Mouse (Mus musculus) heart, adult 2 months (tissue): ENCODE data around the gene Rims3. TPM values are rescaled to one million over a fixed set of nuclear protein-coding genes. Genes with fewer than 3 reads are reported as not detected.

ENCODE experiments used
- DNase-seq, 2 experiments: peaks; one replicate each; pipeline ENCODE4 v3.0.0; 2021
- H3K27ac ChIP-seq: fragments of 200-600 bp; 2 replicates; pipeline ENCODE4 v1.8.1; 2022
- H3K27me3 ChIP-seq: fragments of 200-500 bp; 2 replicates; pipeline ENCODE4 v1.6.1; 2012; ENCODE audit warnings: mild to moderate bottlenecking, low read length, inconsistent platforms, mixed read lengths; ENCODE audit not compliant: control insufficient read depth, insufficient read depth
- H3K36me3 ChIP-seq: fragments of 200-500 bp; 2 replicates; pipeline ENCODE4 v1.6.1; 2012; ENCODE audit warnings: low read length, inconsistent platforms; ENCODE audit not compliant: control insufficient read depth, insufficient read depth
- H3K4me1 ChIP-seq: fragments of 200-500 bp; 2 replicates; pipeline ENCODE4 v1.6.1; 2011; ENCODE audit warnings: low read length; ENCODE audit not compliant: control insufficient read depth, insufficient read depth
- H3K4me3 ChIP-seq: fragments of 200-600 bp; 2 replicates; pipeline ENCODE4 v1.8.1; 2022
- H3K79me2 ChIP-seq: fragments of 200-500 bp; replicated peaks from 2 replicates; pipeline ENCODE4 v1.6.1; 2012; ENCODE audit warnings: mild to moderate bottlenecking, inconsistent platforms, low read length, moderate library complexity, mixed read lengths; ENCODE audit not compliant: control insufficient read depth, insufficient read depth
- H3K9ac ChIP-seq: fragments of 200-500 bp; 2 replicates; pipeline ENCODE4 v1.6.1; 2012; ENCODE audit warnings: low read depth, mild to moderate bottlenecking, control low read depth, inconsistent platforms, low read length, mixed read lengths
- CTCF ChIP-seq: fragments of 200-600 bp; IDR thresholded peaks from 2 replicates; pipeline ENCODE4 v1.8.1; 2022; ENCODE audit warnings: antibody characterized with exemption, mild to moderate bottlenecking, moderate library complexity
- EP300 ChIP-seq: fragments of 200-500 bp; IDR thresholded peaks from 2 replicates; pipeline ENCODE4 v1.6.1; 2011; ENCODE audit warnings: low read depth, low read length, control low read depth; ENCODE audit not compliant: insufficient read depth
- POLR2A ChIP-seq: fragments of 200-500 bp; IDR thresholded peaks from 2 replicates; pipeline ENCODE4 v1.6.1; 2011; ENCODE audit warnings: mild to moderate bottlenecking, low read depth, low read length, control low read depth; ENCODE audit not compliant: insufficient read depth
- WGBS: fragments of 180-500 bp; shearing (Covaris S2); methylation state at CpG from one replicate; pipeline ENCODE4 v1.1.7; 2018; 5-methylcytosine and 5-hydroxymethylcytosine counted together
- intact Hi-C: fragments of 180-260 bp; cut with DNase I; formaldehyde crosslinking; loops from one replicate; pipeline ENCODE4 v1.15.1; 2025
- polyA plus RNA-seq: library from polyadenylated mRNA; depleted of rRNA; stranded (reverse); fragments of >200 nt; gene quantifications from 2 replicates; pipeline ENCODE4 v1.2.3, GENCODE M21; 2012
- total RNA-seq, 2 experiments: library from RNA; stranded (reverse); gene quantifications; 2 replicates each; pipeline ENCODE4 v1.2.3; 2021

Gene Rims3
- total and polyA plus RNA-seq, 3 experiments: 0.05 to 0.12 (median 0.05) TPM

- no peaks in the 10 kb centered on the region for H3K27me3 ChIP-seq
- DNase-seq: no peak
- H3K4me3 ChIP-seq: no peak overlapping the region
- 28% methylated on average over 13 of the region's 13 CpGs for WGBS
- TF ChIP-seq POLR2A (no peak), EP300 (no peak), CTCF (no peak)
- no peak overlapping the region for H3K9ac ChIP-seq
- H3K79me2 ChIP-seq: no peaks in the 10 kb centered on the region
- intact Hi-C loops: loop anchor here (2.0 to 5.0 kb wide), 3 partner anchors 35 to 298 kb away; partner anchors contain the start of gene Gm8439
- H3K27ac ChIP-seq: no peak overlapping the region
- H3K36me3 ChIP-seq: no peaks in the 10 kb centered on the region
- peaks cover 1% of the 10 kb centered on the region for H3K4me1 ChIP-seq
These were observed 30.8 kb downstream of the Rims3 start for GRCm38 (mm10) chr4:120885208-120886120.

GRCm38 (mm10) chr4:120886131-120886530, 31.5 kb downstream of the Rims3 start:
- no peak for TF ChIP-seq EP300
- TF ChIP-seq CTCF: no peak
- TF ChIP-seq POLR2A: no peak
- H3K9ac ChIP-seq: no peak overlapping the region
- no peak overlapping the region for H3K27ac ChIP-seq
- DNase-seq: no peak
- no peaks in the 10 kb centered on the region for H3K27me3 ChIP-seq
- peaks cover 1% of the 10 kb centered on the region for H3K4me1 ChIP-seq
- intact Hi-C loops: loop anchor here (2.0 to 5.0 kb wide), 3 partner anchors 35 to 299 kb away; partner anchors contain the start of gene Gm8439
- H3K36me3 ChIP-seq: no peaks in the 10 kb centered on the region
- no peaks in the 10 kb centered on the region for H3K79me2 ChIP-seq
- H3K4me3 ChIP-seq: no peak overlapping the region
- WGBS: 13% methylated on average over 4 of the region's 4 CpGs

GRCm38 (mm10) chr4:120886811-120887210, 32.2 kb downstream of the Rims3 start:
- Histone ChIP-seq H3K4me1 (peaks cover 1% of the 10 kb centered on the region), H3K4me3 (no peak overlapping the region), H3K36me3 (no peaks in the 10 kb centered on the region), H3K79me2 (no peaks in the 10 kb centered on the region), H3K27me3 (no peaks in the 10 kb centered on the region), H3K27ac (no peak overlapping the region), H3K9ac (no peak overlapping the region)
- no peak for DNase-seq
- TF ChIP-seq CTCF (no peak), EP300 (no peak), POLR2A (no peak)
- WGBS: 77% methylated on average over 5 of the region's 5 CpGs
- intact Hi-C loops: loop anchor here (2.0 to 5.0 kb wide), 3 partner anchors 36 to 300 kb away; partner anchors contain the start of gene Gm8439

GRCm38 (mm10) chr4:120887381-120888112, 32.9 kb downstream of the Rims3 start:
- Histone ChIP-seq H3K36me3 (no peaks in the 10 kb centered on the region), H3K4me1 (peaks cover 1% of the 10 kb centered on the region), H3K79me2 (no peaks in the 10 kb centered on the region), H3K4me3 (no peak overlapping the region), H3K27me3 (no peaks in the 10 kb centered on the region), H3K9ac (no peak overlapping the region), H3K27ac (no peak overlapping the region)
- 30% methylated on average over 8 of the region's 8 CpGs for WGBS
- peak in 1 of 2 experiments; percentile 22 for DNase-seq
- intact Hi-C loops: loop anchor here (2.0 to 5.0 kb wide), 3 partner anchors 37 to 300 kb away; partner anchors contain the start of gene Gm8439
- TF ChIP-seq CTCF (peak; percentile 76), EP300 (no peak), POLR2A (no peak)

- no peaks in the 10 kb centered on the region for H3K79me2 ChIP-seq
- no peak overlapping the region for H3K27ac ChIP-seq
- no peak overlapping the region for H3K9ac ChIP-seq
- intact Hi-C loops: loop anchor here (5.0 kb wide), 2 partner anchors 207 to 302 kb away; partner anchors contain the start of gene Gm8439
- TF ChIP-seq CTCF (no peak), EP300 (no peak), POLR2A (no peak)
- no peaks in the 10 kb centered on the region for H3K36me3 ChIP-seq
- no peak for DNase-seq
- H3K4me3 ChIP-seq: no peak overlapping the region
- WGBS: 63% methylated on average over 8 of the region's 8 CpGs
- peaks cover 1% of the 10 kb centered on the region for H3K4me1 ChIP-seq
- H3K27me3 ChIP-seq: no peaks in the 10 kb centered on the region
These were observed 34.3 kb downstream of the Rims3 start for GRCm38 (mm10) chr4:120888884-120889283.
